Mouse (Mus musculus): ENCODE data around the gene Edil3.

Edil3 gene

GRCm38 (mm10) chr13:88821440-88822331, at the start of gene Edil3:
Gene Edil3, plus strand, starts transcription at chr13:88821472.
- peak; percentile 65 for DNase-seq

- DNase-seq = no peak
Measured at GRCm38 (mm10) chr13:88799186-88799585, 22.1 kb upstream of the Edil3 start.

- no peak for DNase-seq
Measured at GRCm38 (mm10) chr13:88801006-88801405, 20.3 kb upstream of the Edil3 start.

GRCm38 (mm10) chr13:88805838-88806237, 15.4 kb upstream of the Edil3 start:
- no peak for DNase-seq

GRCm38 (mm10) chr13:88806269-88806668, 15.0 kb upstream of the Edil3 start:
- DNase-seq = no peak

GRCm38 (mm10) chr13:88810097-88810496, 11.2 kb upstream of the Edil3 start:
- no peak for DNase-seq

- no peak for DNase-seq
Measured at GRCm38 (mm10) chr13:88820686-88821308, 475 bp upstream of the Edil3 start.

- peak; percentile 2 for DNase-seq
Measured at GRCm38 (mm10) chr13:88822332-88822895, 1.1 kb downstream of the Edil3 start.

- DNase-seq = peak; percentile 6
Measured at GRCm38 (mm10) chr13:88822976-88823521, 1.8 kb downstream of the Edil3 start.

- DNase-seq = peak; percentile 58
Measured at GRCm38 (mm10) chr13:88823522-88824419, 2.5 kb downstream of the Edil3 start.

- DNase-seq = no peak
Measured at GRCm38 (mm10) chr13:88824441-88824840, 3.2 kb downstream of the Edil3 start.

GRCm38 (mm10) chr13:88828362-88828761, 7.1 kb downstream of the Edil3 start:
- DNase-seq = no peak

GRCm38 (mm10) chr13:88833732-88834131, 12.5 kb downstream of the Edil3 start:
- DNase-seq = no peak

GRCm38 (mm10) chr13:88849739-88850138, 28.5 kb downstream of the Edil3 start:
- no peak for DNase-seq

- DNase-seq = no peak
Measured at GRCm38 (mm10) chr13:88879960-88880359, 58.7 kb downstream of the Edil3 start.

- DNase-seq = no peak
Measured at GRCm38 (mm10) chr13:88890728-88891127, 69.5 kb downstream of the Edil3 start.

- DNase-seq = no peak
Measured at GRCm38 (mm10) chr13:88900046-88900445, 78.8 kb downstream of the Edil3 start.

- no peak for DNase-seq
Measured at GRCm38 (mm10) chr13:88907405-88907804, 86.1 kb downstream of the Edil3 start.

- DNase-seq = no peak
Measured at GRCm38 (mm10) chr13:88908187-88908586, 86.9 kb downstream of the Edil3 start.

- no peak for DNase-seq
Measured at GRCm38 (mm10) chr13:88916503-88916902, 95.2 kb downstream of the Edil3 start.

- DNase-seq = no peak
Measured at GRCm38 (mm10) chr13:88929626-88930025, 108.4 kb downstream of the Edil3 start.

GRCm38 (mm10) chr13:88938564-88938963, 117.3 kb downstream of the Edil3 start:
- no peak for DNase-seq

Measured in right cerebral cortex, postnatal 4 days (tissue).